29 mouse cellular contexts compared by ENCODE assay signal in the genomic region with DNA sequence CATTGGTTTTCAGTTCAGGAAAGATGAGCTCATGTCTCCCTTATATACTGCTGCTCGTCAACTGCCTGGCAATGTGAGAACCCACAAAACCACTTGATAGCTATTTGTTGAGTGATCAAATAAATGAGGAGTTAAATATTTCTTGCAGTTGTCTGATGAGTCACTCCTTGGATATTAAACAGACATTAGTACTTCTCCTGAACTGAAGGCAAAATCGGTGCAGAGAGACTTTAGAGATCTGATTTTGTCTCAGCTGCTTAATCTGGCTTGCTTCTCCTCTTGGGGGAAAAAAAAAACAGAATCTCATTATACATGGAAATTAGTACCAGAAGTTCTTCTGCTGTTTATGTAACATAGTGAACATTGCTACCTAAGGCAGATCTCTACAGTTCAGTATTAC.
A peak's percentile ranks its signal among the peaks of the same experiment; 100 is the strongest.
DNase-seq lines count a peak whose midpoint lies in the region; ATAC-seq lines count a peak whose summit lies in the region.
"Had no signal": no experiment of that assay in that cellular context is flagged by ENCODE, and none has a peak within 500 bp of the region (broad histone marks: within the 10 kb centered on the region; RNA-seq: fewer than 3 reads in every experiment).

No protein-coding gene starts in this region.

- no peaks in the 10 kb centered on the region for H3K27me3 ChIP-seq in forebrain, embryonic 16.5 days (replicated peaks; ENCODE audit: control insufficient read depth, insufficient read depth, low read length)
- no peaks in the 10 kb centered on the region for H3K27me3 ChIP-seq in forebrain, embryonic 10.5 days (ENCODE audit: poor library complexity, severe bottlenecking)
- H3K27me3 ChIP-seq in midbrain, embryonic 14.5 days (ENCODE audit: control insufficient read depth, insufficient read depth, low read length) = no peaks in the 10 kb centered on the region
- no peaks in the 10 kb centered on the region for H3K27me3 ChIP-seq in midbrain, embryonic 11.5 days (ENCODE audit: control insufficient read depth, insufficient read depth, low read length)
- no peaks in the 10 kb centered on the region for H3K27me3 ChIP-seq in embryonic facial prominence, embryonic 14.5 days (replicated peaks; ENCODE audit: control insufficient read depth, insufficient read depth, low read length)
- H3K27me3 ChIP-seq: embryonic facial prominence, embryonic 12.5 days; forebrain, embryonic 15.5 days; heart, embryonic 12.5 days; heart, embryonic 15.5 days; hindbrain, embryonic 13.5 days; intestine, embryonic 15.5 days had no signal

- no peaks in the 10 kb centered on the region for H3K9me3 ChIP-seq in forebrain, embryonic 16.5 days (ENCODE audit: control insufficient read depth, low read length)
- no peaks in the 10 kb centered on the region for H3K9me3 ChIP-seq in forebrain, embryonic 10.5 days
- H3K9me3 ChIP-seq in midbrain, embryonic 14.5 days (ENCODE audit: control insufficient read depth, low read length) = no peaks in the 10 kb centered on the region
- no peaks in the 10 kb centered on the region for H3K9me3 ChIP-seq in midbrain, embryonic 11.5 days (ENCODE audit: control insufficient read depth, low read length)
- H3K9me3 ChIP-seq in embryonic facial prominence, embryonic 14.5 days (ENCODE audit: control insufficient read depth, low read length) = no peaks in the 10 kb centered on the region
- H3K9me3 ChIP-seq: embryonic facial prominence, embryonic 12.5 days; forebrain, embryonic 15.5 days; heart, embryonic 12.5 days; heart, embryonic 15.5 days; hindbrain, embryonic 10.5 days; hindbrain, embryonic 13.5 days; intestine, embryonic 15.5 days had no signal

- H3K27ac ChIP-seq in forebrain, embryonic 16.5 days (ENCODE audit: low read length) = no peak overlapping the region
- no peak overlapping the region for H3K27ac ChIP-seq in forebrain, embryonic 10.5 days
- no peak overlapping the region for H3K27ac ChIP-seq in midbrain, embryonic 14.5 days (replicated peaks; ENCODE audit: low read depth, low read length)
- H3K27ac ChIP-seq in midbrain, embryonic 11.5 days (ENCODE audit: low read depth, low read length) = no peak overlapping the region
- H3K27ac ChIP-seq in embryonic facial prominence, embryonic 14.5 days (replicated peaks; ENCODE audit: low read depth, low read length) = no peak overlapping the region
- H3K27ac ChIP-seq: embryonic facial prominence, embryonic 12.5 days; forebrain, embryonic 15.5 days; heart, embryonic 15.5 days; hindbrain, embryonic 10.5 days; hindbrain, embryonic 13.5 days; intestine, embryonic 15.5 days had no signal

- no peak overlapping the region for H3K4me2 ChIP-seq in forebrain, embryonic 16.5 days (ENCODE audit: low read length)
- no peak overlapping the region for H3K4me2 ChIP-seq in midbrain, embryonic 14.5 days (ENCODE audit: low read length)
- H3K4me2 ChIP-seq in midbrain, embryonic 11.5 days = no peak overlapping the region
- no peak overlapping the region for H3K4me2 ChIP-seq in embryonic facial prominence, embryonic 14.5 days (ENCODE audit: low read depth, low read length)
- H3K4me2 ChIP-seq: embryonic facial prominence, embryonic 12.5 days; forebrain, embryonic 15.5 days; heart, embryonic 12.5 days; heart, embryonic 15.5 days; hindbrain, embryonic 13.5 days; intestine, embryonic 15.5 days had no signal

- H3K36me3 ChIP-seq in forebrain, embryonic 16.5 days (ENCODE audit: control insufficient read depth, insufficient read depth) = no peaks in the 10 kb centered on the region
- H3K36me3 ChIP-seq in forebrain, embryonic 10.5 days (replicated peaks) = no peaks in the 10 kb centered on the region
- no peaks in the 10 kb centered on the region for H3K36me3 ChIP-seq in midbrain, embryonic 14.5 days (ENCODE audit: control insufficient read depth, insufficient read depth, low read length)
- no peaks in the 10 kb centered on the region for H3K36me3 ChIP-seq in midbrain, embryonic 11.5 days (ENCODE audit: control insufficient read depth, insufficient read depth, low read length)
- H3K36me3 ChIP-seq in embryonic facial prominence, embryonic 14.5 days (ENCODE audit: control insufficient read depth, insufficient read depth, low read length) = no peaks in the 10 kb centered on the region
- H3K36me3 ChIP-seq: embryonic facial prominence, embryonic 12.5 days; forebrain, embryonic 15.5 days; heart, embryonic 12.5 days; heart, embryonic 15.5 days; hindbrain, embryonic 10.5 days; hindbrain, embryonic 13.5 days; intestine, embryonic 15.5 days had no signal

- H3K4me1 ChIP-seq in forebrain, embryonic 16.5 days (replicated peaks; ENCODE audit: control insufficient read depth, insufficient read depth, low read length) = 0 out of 2 replicates have a peak, but pooled peaks cover 2% of the 10 kb centered on the region
- H3K4me1 ChIP-seq in forebrain, embryonic 10.5 days = no peaks in the 10 kb centered on the region
- no peaks in the 10 kb centered on the region for H3K4me1 ChIP-seq in midbrain, embryonic 14.5 days (ENCODE audit: control insufficient read depth, insufficient read depth, low read length)
- no peaks in the 10 kb centered on the region for H3K4me1 ChIP-seq in midbrain, embryonic 11.5 days (ENCODE audit: control insufficient read depth, insufficient read depth, low read length)
- no peaks in the 10 kb centered on the region for H3K4me1 ChIP-seq in embryonic facial prominence, embryonic 14.5 days (ENCODE audit: control insufficient read depth, insufficient read depth, low read length)
- H3K4me1 ChIP-seq: embryonic facial prominence, embryonic 12.5 days; forebrain, embryonic 15.5 days; heart, embryonic 12.5 days; hindbrain, embryonic 10.5 days; hindbrain, embryonic 13.5 days; intestine, embryonic 15.5 days had no signal

- DNase-seq in forebrain, embryonic 10.5 days (ENCODE audit: extremely low spot score, low spot score) = no peak
- DNase-seq in midbrain, embryonic 14.5 days = peak; percentile 8
- no peak for DNase-seq in midbrain, embryonic 11.5 days (ENCODE audit: low spot score, missing footprints)
- DNase-seq in brain, adult 2 months (ENCODE audit: low read depth, low spot score) = peak; percentile 63
- peak; percentile 31 for DNase-seq in embryonic facial prominence, embryonic 14.5 days (ENCODE audit: low spot score)
- no peak for DNase-seq in T-cell, adult 2 months (ENCODE audit: low spot score)
- no peak for DNase-seq in liver
- DNase-seq: adrenal gland, postnatal 10 days; adrenal gland, postnatal 36 days; cerebellum, adult 11-12 months; cerebellum, adult 8-10 months; cerebellum, postnatal 10 days; cerebellum, postnatal 36 days; embryo, embryonic 11 days; gastrocnemius, postnatal 25 days; heart, adult 18-20 months; heart, postnatal 10 days; heart, postnatal 36 days had no signal

- no peak overlapping the region for H3K4me3 ChIP-seq in forebrain, embryonic 16.5 days (replicated peaks; ENCODE audit: low read length)
- no peak overlapping the region for H3K4me3 ChIP-seq in forebrain, embryonic 10.5 days
- no peak overlapping the region for H3K4me3 ChIP-seq in midbrain, embryonic 14.5 days (replicated peaks; ENCODE audit: low read depth, low read length)
- H3K4me3 ChIP-seq in midbrain, embryonic 11.5 days (ENCODE audit: low read depth, low read length) = no peak overlapping the region
- H3K4me3 ChIP-seq in embryonic facial prominence, embryonic 14.5 days (ENCODE audit: low read depth, low read length) = no peak overlapping the region
- H3K4me3 ChIP-seq: embryonic facial prominence, embryonic 12.5 days; erythroblast, embryonic 14.5 days; forebrain, embryonic 15.5 days; heart, embryonic 12.5 days; heart, embryonic 15.5 days; hindbrain, embryonic 10.5 days; hindbrain, embryonic 13.5 days; intestine, embryonic 15.5 days had no signal

- WGBS in forebrain, embryonic 16.5 days = 35% methylated on average over 2 of the region's 2 CpGs
- WGBS in forebrain, embryonic 10.5 days = 88% methylated on average over 2 of the region's 2 CpGs
- WGBS in midbrain, embryonic 14.5 days = 47% methylated on average over 2 of the region's 2 CpGs
- WGBS in midbrain, embryonic 11.5 days = 78% methylated on average over 2 of the region's 2 CpGs
- 27% methylated on average over 2 of the region's 2 CpGs for WGBS in embryonic facial prominence, embryonic 14.5 days

- no peak overlapping the region for H3K9ac ChIP-seq in forebrain, embryonic 16.5 days (replicated peaks; ENCODE audit: low read depth, low read length)
- no peak overlapping the region for H3K9ac ChIP-seq in midbrain, embryonic 14.5 days (replicated peaks; ENCODE audit: low read length)
- no peak overlapping the region for H3K9ac ChIP-seq in midbrain, embryonic 11.5 days (ENCODE audit: low read length)
- no peak overlapping the region for H3K9ac ChIP-seq in embryonic facial prominence, embryonic 14.5 days (ENCODE audit: low read depth, low read length)
- H3K9ac ChIP-seq: embryonic facial prominence, embryonic 12.5 days; forebrain, embryonic 15.5 days; heart, embryonic 12.5 days; heart, embryonic 15.5 days; hindbrain, embryonic 13.5 days; intestine, embryonic 15.5 days had no signal

- ATAC-seq in forebrain, embryonic 16.5 days = peak; percentile 26; the same call in 1 of the 2 replicates
- ATAC-seq in midbrain, embryonic 14.5 days (ENCODE audit: low FRiP score, low TSS enrichment) = no peak
- no peak for ATAC-seq in midbrain, embryonic 11.5 days (ENCODE audit: low FRiP score)
- ATAC-seq in embryonic facial prominence, embryonic 14.5 days (ENCODE audit: low read depth) = no peak
- ATAC-seq: CD4-positive, CD25-positive, alpha-beta regulatory T cell, adult 4 months; forebrain, embryonic 15.5 days; hindbrain, embryonic 16.5 days; intestine, embryonic 15.5 days had no signal

Comparison
In these comparisons a context has a peak if more than half of its experiments do, and no peak if none do; other contexts are left out.
1. DNase-seq: peak in midbrain, embryonic 14.5 days (single experiment), brain, adult 2 months (single experiment) and embryonic facial prominence, embryonic 14.5 days (single experiment); none in forebrain, embryonic 10.5 days (single experiment), midbrain, embryonic 11.5 days (single experiment), T-cell, adult 2 months (single experiment) and liver (single experiment).